Mouse (Mus musculus): ENCODE measurements around the gene Hcn4. TPM values are rescaled to one million over a fixed set of nuclear protein-coding genes. Genes with fewer than 3 reads are reported as not detected.

Hcn4 gene
- polyA plus RNA-seq, 1 experiment from 2014 or later: 2.1 TPM

GRCm38 (mm10) chr9:58889782-58890448 is 66.7 kb downstream of the Hcn4 start:
- H3K27me3 ChIP-seq: no peaks in the 10 kb centered on the region
- peaks cover 63% of the 10 kb centered on the region for H3K36me3 ChIP-seq
- no peak for ATAC-seq (ENCODE audit: low FRiP score, low read depth)
- no peaks in the 10 kb centered on the region for H3K4me1 ChIP-seq
- WGBS: 89% methylated on average over 12 of the region's 12 CpGs
- no peak overlapping the region for H3K27ac ChIP-seq (replicated peaks)
- no peaks in the 10 kb centered on the region for H3K9me3 ChIP-seq
- H3K4me3 ChIP-seq: no peak overlapping the region
- no peak overlapping the region for H3K4me2 ChIP-seq (replicated peaks)
- H3K9ac ChIP-seq (replicated peaks): no peak overlapping the region

DNA sequence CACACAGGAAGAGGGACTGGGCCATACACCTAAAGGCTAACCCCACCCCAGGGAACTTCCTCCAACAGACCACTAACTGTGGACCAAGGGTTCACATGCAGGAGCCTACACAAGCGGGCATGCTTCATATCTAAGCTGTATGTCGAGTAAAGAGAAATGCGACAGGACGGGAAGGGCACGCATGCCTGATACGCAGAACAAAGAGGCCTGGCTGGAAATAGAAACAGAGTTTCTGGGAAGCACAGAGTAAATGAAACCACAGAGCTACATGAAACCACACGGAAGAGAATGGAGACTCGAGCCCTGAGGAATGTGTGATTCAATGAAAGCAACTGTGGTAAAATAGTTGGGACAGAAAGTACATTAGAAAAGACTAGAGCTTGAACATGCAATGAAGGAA is 67.7 kb downstream of the Hcn4 start:
- H3K27ac ChIP-seq (replicated peaks): no peak overlapping the region
- ATAC-seq (ENCODE audit: low FRiP score, low read depth): no peak
- H3K9ac ChIP-seq (replicated peaks): no peak overlapping the region
- WGBS: 95% methylated on average over 8 of the region's 8 CpGs
- peaks cover 63% of the 10 kb centered on the region for H3K36me3 ChIP-seq
- no peak overlapping the region for H3K4me2 ChIP-seq (replicated peaks)
- H3K4me1 ChIP-seq: no peaks in the 10 kb centered on the region
- H3K4me3 ChIP-seq: no peak overlapping the region
- H3K27me3 ChIP-seq: no peaks in the 10 kb centered on the region
- H3K9me3 ChIP-seq: no peaks in the 10 kb centered on the region

DNA sequence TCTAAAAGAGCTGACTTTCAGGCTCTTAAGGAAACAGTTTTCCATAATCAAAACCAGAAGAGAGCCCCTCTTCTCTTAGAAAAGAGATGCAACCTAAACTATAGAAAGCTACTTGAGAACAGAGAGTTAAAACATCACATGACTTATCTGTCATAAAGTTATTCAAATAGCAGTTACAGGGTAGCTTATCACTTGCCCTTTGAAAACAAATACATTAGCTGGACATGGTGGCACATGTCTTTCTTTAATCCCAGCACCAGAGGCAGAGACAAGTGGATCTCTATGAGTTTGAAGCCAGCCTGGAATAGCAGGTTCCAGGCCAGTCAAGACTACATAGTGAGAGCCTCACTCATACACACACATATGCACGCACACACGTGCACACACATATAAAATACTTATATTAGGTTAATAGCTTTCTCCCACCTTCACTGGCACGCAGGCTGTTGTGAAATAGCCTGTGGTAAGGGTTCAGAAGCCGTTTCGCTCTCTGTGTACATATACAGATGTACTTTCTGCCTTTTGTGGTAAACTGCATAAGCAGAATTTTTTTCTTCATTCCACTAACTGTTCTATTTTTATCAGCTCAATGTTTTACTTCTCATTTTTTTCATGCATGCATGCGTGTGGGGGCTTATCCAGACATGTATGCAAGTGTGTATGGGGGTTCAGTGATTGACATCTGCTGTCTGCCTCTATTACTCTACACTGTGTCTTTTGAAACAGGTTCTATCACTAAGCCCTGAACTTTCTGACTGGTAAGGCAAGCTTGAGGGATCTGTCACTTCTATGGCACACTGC is 68.8 kb downstream of the Hcn4 start:
- no peaks in the 10 kb centered on the region for H3K4me1 ChIP-seq
- H3K4me3 ChIP-seq: no peak overlapping the region
- no peak overlapping the region for H3K9ac ChIP-seq (replicated peaks)
- WGBS: 96% methylated on average over 6 of the region's 6 CpGs
- H3K4me2 ChIP-seq (replicated peaks): no peak overlapping the region
- H3K27me3 ChIP-seq: no peaks in the 10 kb centered on the region
- H3K27ac ChIP-seq (replicated peaks): no peak overlapping the region
- no peaks in the 10 kb centered on the region for H3K9me3 ChIP-seq
- H3K36me3 ChIP-seq: peaks cover 59% of the 10 kb centered on the region
- no peak for ATAC-seq (ENCODE audit: low FRiP score, low read depth)

GRCm38 (mm10) chr9:58899602-58900001 is 76.4 kb downstream of the Hcn4 start:
- H3K27ac ChIP-seq (replicated peaks): no peak overlapping the region
- no peak overlapping the region for H3K4me2 ChIP-seq (replicated peaks)
- peaks cover 25% of the 10 kb centered on the region for H3K36me3 ChIP-seq
- no peak overlapping the region for H3K9ac ChIP-seq (replicated peaks)
- no peak for ATAC-seq (ENCODE audit: low FRiP score, low read depth)
- H3K9me3 ChIP-seq: no peaks in the 10 kb centered on the region
- no peak overlapping the region for H3K4me3 ChIP-seq
- no peaks in the 10 kb centered on the region for H3K4me1 ChIP-seq
- no peaks in the 10 kb centered on the region for H3K27me3 ChIP-seq

- Histone ChIP-seq H3K4me1 (no peaks in the 10 kb centered on the region), H3K4me3 (no peak overlapping the region), H3K9ac (replicated peaks) (no peak overlapping the region), H3K27ac (replicated peaks) (no peak overlapping the region), H3K36me3 (peaks cover 42% of the 10 kb centered on the region), H3K4me2 (replicated peaks) (no peak overlapping the region), H3K27me3 (no peaks in the 10 kb centered on the region), H3K9me3 (no peaks in the 10 kb centered on the region)
- 73% methylated on average over 6 of the region's 6 CpGs for WGBS
- ATAC-seq (ENCODE audit: low FRiP score, low read depth): no peak
Observed at GRCm38 (mm10) chr9:58902869-58903585, 79.8 kb downstream of the Hcn4 start.

Other genes starting within 250 kb of the Hcn4 start
- 68.6 and 75.0 TPM in 2 replicates for gene Nptn, start 241.2 kb upstream of the Hcn4 start, polyA plus RNA-seq (2016; fragmentation: Nextera tagmentation; extraction: Ambion mirVana)
- 1.9 and 2.5 TPM in 2 replicates for gene Rec114, start 79.4 kb upstream of the Hcn4 start, polyA plus RNA-seq (2016; fragmentation: Nextera tagmentation; extraction: Ambion mirVana)
- 52.7 and 58.6 TPM in 2 replicates for gene Neo1, start 213.0 kb downstream of the Hcn4 start, polyA plus RNA-seq (2016; fragmentation: Nextera tagmentation; extraction: Ambion mirVana)